7 mouse cellular contexts compared by ENCODE assay signal in genomic region chr4:99194826-99195225, GRCm38 (mm10). TPM values are rescaled to one million over a fixed set of nuclear protein-coding genes. Genes with fewer than 3 reads are reported as not detected.
DNase-seq lines count a peak whose midpoint lies in the region; ATAC-seq and TF ChIP-seq lines count a peak whose summit lies in the region.

No protein-coding gene starts in this region.

- no peaks in the 10 kb centered on the region for H3K9me3 ChIP-seq in neural tube, embryonic 11.5 days (ENCODE audit: control insufficient read depth, low read length)
- H3K9me3 ChIP-seq in forebrain, embryonic 10.5 days: peaks cover 3% of the 10 kb centered on the region; the same call in 1 of the 2 replicates
- no peaks in the 10 kb centered on the region for H3K9me3 ChIP-seq in limb, embryonic 14.5 days (ENCODE audit: control insufficient read depth, low read length)
- no peaks in the 10 kb centered on the region for H3K9me3 ChIP-seq in stomach, embryonic 15.5 days

- no peaks in the 10 kb centered on the region for H3K27me3 ChIP-seq in neural tube, embryonic 11.5 days (ENCODE audit: control insufficient read depth, insufficient read depth, low read length)
- no peaks in the 10 kb centered on the region for H3K27me3 ChIP-seq in forebrain, embryonic 10.5 days (ENCODE audit: poor library complexity, severe bottlenecking)
- H3K27me3 ChIP-seq in limb, embryonic 14.5 days (ENCODE audit: control insufficient read depth, insufficient read depth, low read length): no peaks in the 10 kb centered on the region
- no peaks in the 10 kb centered on the region for H3K27me3 ChIP-seq in stomach, embryonic 15.5 days (replicated peaks)

- peak overlapping the region; percentile 46; the same call in 1 of the 2 replicates for H3K4me3 ChIP-seq in neural tube, embryonic 11.5 days (ENCODE audit: low read depth, low read length)
- H3K4me3 ChIP-seq in forebrain, embryonic 10.5 days: peak overlapping the region; percentile 77
- peak overlapping the region; percentile 58 for H3K4me3 ChIP-seq in limb, embryonic 14.5 days (replicated peaks; ENCODE audit: low read length)
- peak overlapping the region; percentile 79 for H3K4me3 ChIP-seq in stomach, embryonic 15.5 days (replicated peaks)

- no peaks in the 10 kb centered on the region for H3K36me3 ChIP-seq in neural tube, embryonic 11.5 days (ENCODE audit: control insufficient read depth, insufficient read depth, low read length)
- H3K36me3 ChIP-seq in forebrain, embryonic 10.5 days (replicated peaks): no peaks in the 10 kb centered on the region
- H3K36me3 ChIP-seq in limb, embryonic 14.5 days (ENCODE audit: control insufficient read depth, insufficient read depth, low read length): no peaks in the 10 kb centered on the region
- H3K36me3 ChIP-seq in stomach, embryonic 15.5 days: no peaks in the 10 kb centered on the region

- ATAC-seq in neural tube, embryonic 11.5 days (ENCODE audit: insufficient read depth, low FRiP score, low TSS enrichment): no peak
- no peak for ATAC-seq in limb, embryonic 14.5 days (ENCODE audit: low FRiP score, low read depth)
- ATAC-seq in stomach, embryonic 15.5 days (ENCODE audit: insufficient read depth, low FRiP score, low read depth): no peak

- WGBS in neural tube, embryonic 11.5 days: 41% methylated on average over 5 of the region's 5 CpGs
- WGBS in forebrain, embryonic 10.5 days: 42% methylated on average over 5 of the region's 5 CpGs
- WGBS in limb, embryonic 14.5 days: 35% methylated on average over 5 of the region's 5 CpGs
- WGBS in stomach, embryonic 15.5 days: 14% methylated on average over 5 of the region's 5 CpGs

- H3K4me2 ChIP-seq in neural tube, embryonic 11.5 days (ENCODE audit: low read depth): peak overlapping the region; percentile 36
- peak overlapping the region; percentile 56 for H3K4me2 ChIP-seq in limb, embryonic 14.5 days (replicated peaks; ENCODE audit: low read depth, low read length, severe bottlenecking)
- peak overlapping the region; percentile 69 for H3K4me2 ChIP-seq in stomach, embryonic 15.5 days

- H3K27ac ChIP-seq in neural tube, embryonic 11.5 days (ENCODE audit: low read depth, low read length): no peak overlapping the region
- no peak overlapping the region for H3K27ac ChIP-seq in forebrain, embryonic 10.5 days
- H3K27ac ChIP-seq in limb, embryonic 14.5 days (replicated peaks; ENCODE audit: low read depth, low read length): no peak overlapping the region
- no peak overlapping the region for H3K27ac ChIP-seq in stomach, embryonic 15.5 days

- 0 out of 2 replicates have a peak, but pooled peaks cover 2% of the 10 kb centered on the region for H3K4me1 ChIP-seq in neural tube, embryonic 11.5 days (ENCODE audit: control insufficient read depth, insufficient read depth, low read length)
- peaks cover 15% of the 10 kb centered on the region for H3K4me1 ChIP-seq in forebrain, embryonic 10.5 days
- peaks cover 4% of the 10 kb centered on the region; the same call in 1 of the 2 replicates for H3K4me1 ChIP-seq in limb, embryonic 14.5 days (ENCODE audit: control insufficient read depth, insufficient read depth, low read length)
- peaks cover 3% of the 10 kb centered on the region; the same call in 1 of the 2 replicates for H3K4me1 ChIP-seq in stomach, embryonic 15.5 days

- no peak for TF ChIP-seq POLR2A in limb, embryonic 14.5 days (IDR thresholded peaks at IDR 0.05; ENCODE audit: borderline replicate concordance, extremely low read depth, insufficient read depth, insufficient read length)

- DNase-seq in neural tube, embryonic 11.5 days (ENCODE audit: low spot score): no peak
- no peak for DNase-seq in neural tube, embryonic 10.5 days (ENCODE audit: extremely low spot score, low spot score)
- no peak for DNase-seq in forebrain, embryonic 10.5 days (ENCODE audit: extremely low spot score, low spot score)
- DNase-seq in limb, embryonic 14.5 days (ENCODE audit: low spot score): no peak
- no peak for DNase-seq in thymus, postnatal 36 days
- no peak for DNase-seq in ovary, postnatal 14 days (ENCODE audit: low spot score)

- H3K9ac ChIP-seq in neural tube, embryonic 11.5 days (ENCODE audit: low read length): no peak overlapping the region
- H3K9ac ChIP-seq in limb, embryonic 14.5 days (ENCODE audit: low read depth, low read length, severe bottlenecking): peak overlapping the region; percentile 78
- no peak overlapping the region for H3K9ac ChIP-seq in stomach, embryonic 15.5 days

RNA-seq across cellular contexts. Expression of gene Atg4c, which starts 1.1 kb away (rescaled TPM):
- 14.7 and 17.2 TPM in 2 replicates for polyA plus RNA-seq in neural tube, embryonic 11.5 days (2014; fragmentation: Nextera tagmentation; extraction: Ambion mirVana)
- 12.6 and 14.2 TPM in 2 replicates for polyA plus RNA-seq in forebrain, embryonic 10.5 days (2016; fragmentation: Nextera tagmentation; extraction: Ambion mirVana)
- 11.8 and 12.6 TPM in 2 replicates for polyA plus RNA-seq in limb, embryonic 14.5 days (2012; rRNA removed)
- polyA plus RNA-seq in limb, embryonic 14.5 days (2014; fragmentation: Nextera tagmentation; extraction: Ambion mirVana): 13.7 and 16.5 TPM in 2 replicates
- polyA plus RNA-seq in stomach, embryonic 15.5 days (2015; fragmentation: Nextera tagmentation; extraction: Ambion mirVana): 11.8 and 12.5 TPM in 2 replicates
